Mouse (Mus musculus) forebrain, embryonic 13.5 days (tissue): ENCODE measurements around the gene Flna. TPM values are rescaled to one million over a fixed set of nuclear protein-coding genes. Genes with fewer than 3 reads are reported as not detected.

Experiments used
- ATAC-seq: fragments of 200-750 bp; cut with Nextera tagmentation; 2 replicates; pipeline ENCODE4 v1.8.0; 2017
- H3K27ac ChIP-seq: fragments of 300-500 bp; sonication (generic); 2 replicates; pipeline ENCODE4 v1.5.1; 2015; ENCODE audit warnings: inconsistent platforms, mild to moderate bottlenecking, moderate library complexity
- H3K27me3 ChIP-seq: fragments of 300-500 bp; sonication (generic); 2 replicates; pipeline ENCODE4 v1.6.1; 2015; ENCODE audit warnings: mild to moderate bottlenecking, inconsistent platforms
- H3K36me3 ChIP-seq: fragments of 300-500 bp; sonication (generic); 2 replicates; pipeline ENCODE4 v1.6.1; 2015; ENCODE audit warnings: mild to moderate bottlenecking, inconsistent platforms; ENCODE audit not compliant: poor library complexity, severe bottlenecking
- H3K4me1 ChIP-seq: fragments of 300-500 bp; sonication (generic); 2 replicates; pipeline ENCODE4 v1.6.1; 2015; ENCODE audit warnings: inconsistent platforms
- H3K4me2 ChIP-seq: fragments of 300-500 bp; sonication (generic); 2 replicates; pipeline ENCODE4 v1.6.1; 2015; ENCODE audit warnings: inconsistent platforms, mild to moderate bottlenecking, moderate library complexity
- H3K4me3 ChIP-seq: fragments of 300-500 bp; sonication (generic); 2 replicates; pipeline ENCODE4 v1.5.1; 2015; ENCODE audit warnings: mild to moderate bottlenecking, inconsistent platforms
- H3K9ac ChIP-seq: fragments of 300-500 bp; sonication (generic); 2 replicates; pipeline ENCODE4 v1.6.1; 2015; ENCODE audit warnings: mild to moderate bottlenecking, inconsistent platforms
- H3K9me3 ChIP-seq: fragments of 300-500 bp; sonication (generic); replicated peaks from 2 replicates; pipeline ENCODE4 v1.6.1; 2016; ENCODE audit warnings: inconsistent platforms
- WGBS: fragments of 180-500 bp; shearing (Covaris S2); methylation state at CpG from one replicate; pipeline ENCODE4 v1.1.7; 2015; 5-methylcytosine and 5-hydroxymethylcytosine counted together
- polyA plus RNA-seq: library from polyadenylated mRNA; unstranded; fragments of >200 nt; fragmentation: Nextera tagmentation; extraction: Ambion mirVana; gene quantifications from 2 replicates; pipeline ENCODE4 v1.2.1, GENCODE M21; 2015

Gene Flna
- polyA plus RNA-seq, 1 experiment from 2014 or later = 102 TPM

DNA sequence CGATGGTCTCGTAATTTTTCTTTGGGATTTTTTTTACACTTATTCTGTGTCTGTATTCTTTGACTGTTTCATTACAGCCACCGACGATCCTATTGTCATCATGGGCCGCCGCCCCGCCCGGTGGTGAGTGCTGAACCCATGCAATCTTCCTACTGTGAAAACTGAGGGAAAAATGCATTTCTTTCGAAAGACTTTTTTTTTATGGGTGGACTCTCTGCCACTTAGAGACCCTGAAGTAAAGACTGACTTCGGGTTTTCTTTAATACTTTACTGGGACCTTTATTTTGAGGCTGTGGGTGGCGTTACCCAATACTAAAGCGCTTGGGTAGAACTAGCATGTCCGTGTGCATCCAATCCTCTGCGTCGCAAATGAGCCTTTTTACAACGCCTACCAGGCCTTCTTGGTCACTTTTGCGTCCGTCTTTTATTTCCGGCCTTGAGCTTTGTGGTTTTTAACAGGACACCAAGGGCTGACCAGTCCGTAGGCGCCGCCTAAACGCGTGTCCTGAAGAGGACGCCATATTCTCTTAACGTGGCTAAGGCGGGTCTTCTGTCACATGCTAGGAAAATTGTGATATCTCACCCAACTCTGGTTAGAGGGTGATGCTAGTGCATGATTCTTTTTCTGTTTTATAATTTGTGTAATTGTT is 21.4 kb upstream of the Flna start:
- peak overlapping the region; percentile 59 for H3K4me3 ChIP-seq
- H3K9me3 ChIP-seq = no peaks in the 10 kb centered on the region
- no peak overlapping the region; the same call in 1 of the 2 replicates for H3K27ac ChIP-seq
- peaks cover 11% of the 10 kb centered on the region; the same call in 1 of the 2 replicates for H3K4me1 ChIP-seq
- peaks cover 12% of the 10 kb centered on the region; the same call in 1 of the 2 replicates for H3K36me3 ChIP-seq
- 16% methylated on average over 27 of the region's 27 CpGs for WGBS
- peak overlapping the region; percentile 66 for H3K4me2 ChIP-seq
- H3K9ac ChIP-seq = peak overlapping the region; percentile 81
- no peaks in the 10 kb centered on the region for H3K27me3 ChIP-seq
- no peak for ATAC-seq

DNA sequence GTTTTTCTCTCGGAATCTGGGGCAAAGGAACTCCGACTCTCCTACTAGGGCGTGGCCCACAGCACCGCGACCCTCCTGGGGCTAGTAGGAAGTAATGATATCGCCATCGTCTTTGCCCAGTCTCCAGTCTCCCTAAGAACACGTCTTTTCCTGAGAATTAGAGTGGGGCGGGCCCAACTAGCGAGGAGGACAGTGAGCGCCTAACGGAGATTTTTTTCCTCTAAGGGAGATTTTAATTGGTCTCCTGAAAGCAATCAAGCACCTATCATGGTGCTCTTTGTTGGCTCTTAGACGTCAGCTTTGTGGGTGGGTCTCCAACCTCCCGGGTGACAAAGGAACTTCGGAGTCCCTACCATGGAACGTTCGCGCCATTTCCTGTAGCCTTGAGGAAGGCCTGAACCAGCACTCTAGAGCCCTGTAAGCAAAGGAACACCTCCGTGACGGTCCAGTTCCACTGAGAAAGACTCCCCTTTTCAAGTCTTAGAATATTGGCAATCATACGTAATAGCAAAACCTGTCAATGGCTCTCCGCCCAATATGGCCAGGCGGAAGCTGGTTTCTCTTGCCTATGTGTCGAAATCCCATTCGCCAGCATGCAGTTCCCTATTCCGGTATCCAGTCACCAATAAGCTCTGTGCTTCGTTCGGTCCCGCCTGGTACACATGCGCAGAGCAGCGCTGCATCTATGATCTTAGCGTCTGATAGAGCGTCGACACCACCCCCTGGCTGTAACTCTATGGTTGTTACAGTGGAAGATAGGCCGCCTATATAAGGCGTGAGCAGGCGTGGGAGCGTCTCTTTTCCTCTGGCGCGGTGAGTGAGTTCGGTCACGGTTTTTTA is 20.7 kb upstream of the Flna start, which contains the start of gene Rpl10:
Gene Rpl10 (plus strand): TSS at position 751 of the 840 bp plus-strand sequence.
- Histone ChIP-seq H3K9ac (peak within 1 kb of the TSS; percentile 81), H3K4me3 (peak within 1 kb of the TSS; percentile 59), H3K9me3 (no peaks in the 10 kb centered on the region), H3K27ac (peak within 1 kb of the TSS; percentile 96), H3K27me3 (no peaks in the 10 kb centered on the region), H3K4me2 (peak within 1 kb of the TSS; percentile 66), H3K4me1 (peaks cover 11% of the 10 kb centered on the region; the same call in 1 of the 2 replicates), H3K36me3 (peaks cover 12% of the 10 kb centered on the region; the same call in 1 of the 2 replicates)
- 17% methylated on average over 42 of the region's 42 CpGs for whole genome bisulfite sequencing
- ATAC-seq = peak; percentile 97

DNA sequence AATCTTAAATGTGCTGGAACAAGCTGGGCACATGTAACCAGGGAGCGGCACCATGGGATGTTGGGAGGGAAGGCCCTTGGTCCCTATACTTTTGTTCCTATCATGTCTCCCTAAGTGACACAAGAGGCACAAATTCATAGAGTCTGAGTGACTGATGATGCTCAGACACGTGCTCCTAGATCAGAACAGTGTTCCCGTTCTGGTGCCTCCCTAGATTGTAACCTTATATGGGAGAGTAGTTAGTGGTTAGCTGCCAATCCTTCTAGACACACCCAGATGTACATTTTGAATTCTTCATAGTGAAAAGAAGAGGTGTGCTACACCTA is 20.1 kb upstream of the Flna start:
- H3K4me1 ChIP-seq = peaks cover 11% of the 10 kb centered on the region; the same call in 1 of the 2 replicates
- H3K36me3 ChIP-seq = peaks cover 12% of the 10 kb centered on the region; the same call in 1 of the 2 replicates
- 37% methylated on average over 3 of the region's 3 CpGs for WGBS
- no peaks in the 10 kb centered on the region for H3K9me3 ChIP-seq
- ATAC-seq = peak; percentile 26
- H3K9ac ChIP-seq = peak overlapping the region; percentile 64
- peak overlapping the region; percentile 58 for H3K4me2 ChIP-seq
- H3K4me3 ChIP-seq = peak overlapping the region; percentile 59
- H3K27ac ChIP-seq = peak overlapping the region; percentile 96
- H3K27me3 ChIP-seq = no peaks in the 10 kb centered on the region

DNA sequence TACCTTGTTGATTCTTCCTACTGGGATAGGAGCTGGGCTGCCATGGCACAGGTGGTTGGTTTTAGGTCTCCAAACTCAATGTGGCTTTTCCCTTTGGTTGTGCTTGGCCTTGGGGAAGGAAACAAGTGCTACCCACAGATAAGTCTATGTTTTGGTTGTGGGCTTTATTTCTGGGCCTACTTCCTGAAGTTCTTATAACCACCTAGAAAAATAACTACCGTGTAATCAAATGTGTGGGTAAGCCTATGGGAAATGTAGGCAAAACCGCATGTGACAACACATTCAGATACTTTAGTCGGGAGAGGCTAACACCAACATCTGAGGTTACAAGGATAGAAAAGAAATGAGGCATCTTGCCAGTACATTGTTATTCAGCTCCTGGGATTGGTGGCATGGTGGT is 8.1 kb upstream of the Flna start:
- peaks cover 7% of the 10 kb centered on the region; the same call in 1 of the 2 replicates for H3K36me3 ChIP-seq
- 93% methylated on average over 3 of the region's 3 CpGs for WGBS
- no peaks in the 10 kb centered on the region for H3K9me3 ChIP-seq
- no peak for ATAC-seq
- H3K4me1 ChIP-seq = peaks cover 7% of the 10 kb centered on the region
- no peak overlapping the region for H3K9ac ChIP-seq
- no peak overlapping the region for H3K27ac ChIP-seq
- no peak overlapping the region for H3K4me3 ChIP-seq
- no peaks in the 10 kb centered on the region for H3K27me3 ChIP-seq
- no peak overlapping the region for H3K4me2 ChIP-seq

DNA sequence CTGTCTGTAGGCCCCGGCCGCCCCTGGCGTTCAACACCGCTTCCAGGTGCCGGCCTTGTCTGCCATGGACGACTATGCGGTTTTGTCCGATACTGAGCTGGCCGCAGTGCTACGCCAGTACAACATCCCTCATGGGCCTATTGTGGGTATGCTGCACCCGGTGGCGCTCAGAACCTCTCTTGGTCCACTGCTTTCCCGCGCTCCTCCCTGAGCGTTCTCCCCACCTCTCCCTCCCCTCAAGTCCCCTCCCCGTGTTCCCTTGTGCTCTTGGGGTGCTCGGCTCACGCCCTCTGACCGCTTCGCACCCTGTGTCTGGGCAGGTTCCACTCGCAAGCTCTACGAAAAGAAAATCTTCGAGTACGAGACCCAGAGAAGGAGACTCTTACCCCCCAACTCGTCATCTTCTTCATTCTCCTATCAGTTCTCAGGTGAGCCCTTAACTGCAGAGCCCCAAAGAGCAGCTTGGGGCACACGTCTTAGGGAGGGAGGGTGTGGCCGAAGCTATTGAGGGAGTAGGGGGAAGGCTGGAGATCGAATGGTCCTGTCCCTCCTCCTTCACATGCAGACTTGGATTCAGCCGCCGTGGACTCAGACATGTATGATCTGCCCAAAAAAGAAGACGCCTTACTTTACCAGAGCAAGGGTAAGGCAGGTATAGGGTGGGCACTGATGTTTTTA is 5.4 kb upstream of the Flna start:
- H3K27me3 ChIP-seq = no peaks in the 10 kb centered on the region
- H3K9me3 ChIP-seq = no peaks in the 10 kb centered on the region
- peaks cover 7% of the 10 kb centered on the region; the same call in 1 of the 2 replicates for H3K36me3 ChIP-seq
- peaks cover 7% of the 10 kb centered on the region for H3K4me1 ChIP-seq
- H3K27ac ChIP-seq = peak overlapping the region; percentile 88
- peak overlapping the region; percentile 56 for H3K4me3 ChIP-seq
- peak; percentile 67 for ATAC-seq
- peak overlapping the region; percentile 67 for H3K4me2 ChIP-seq
- peak overlapping the region; percentile 74 for H3K9ac ChIP-seq
- WGBS = 15% methylated on average over 24 of the region's 31 CpGs

DNA sequence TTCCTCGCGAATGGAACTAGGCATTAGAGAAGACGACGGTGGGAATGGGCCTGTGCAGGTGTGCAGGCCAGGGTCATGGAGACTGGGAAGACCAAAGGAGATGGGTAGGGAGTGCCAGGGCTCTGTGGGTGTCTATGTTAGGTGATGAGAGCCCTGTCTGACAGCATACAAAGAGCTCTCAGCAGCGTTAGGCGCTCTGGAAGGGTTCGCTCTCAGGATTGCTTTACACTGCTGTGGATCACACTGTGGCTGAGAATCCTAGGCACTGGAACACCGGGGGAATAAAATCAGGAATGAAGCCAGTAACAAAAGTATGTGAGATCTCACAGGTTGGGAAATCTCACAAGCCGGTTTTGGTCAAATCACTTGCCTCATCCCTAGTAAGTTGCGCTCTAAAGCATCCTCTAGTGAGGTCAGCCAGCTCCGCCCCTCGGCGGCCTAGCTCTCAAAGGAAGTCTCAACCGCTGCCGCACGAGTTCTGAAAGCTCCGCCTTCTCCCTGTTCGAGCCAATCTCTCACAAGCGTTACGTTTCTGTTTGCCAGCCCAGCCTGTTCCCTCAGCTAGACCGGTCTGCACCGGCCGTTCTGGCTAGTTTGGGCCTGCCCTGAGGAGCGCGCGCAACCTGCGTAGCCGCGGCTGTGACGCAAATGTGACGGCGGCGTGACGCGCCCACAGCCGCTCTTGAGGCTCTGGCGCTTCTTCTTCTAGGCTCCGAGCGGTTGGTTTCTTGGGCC is 4.7 kb upstream of the Flna start, which contains the start of gene Emd:
Gene Emd (plus strand): TSS at position 535 of the 735 bp plus-strand sequence.
- Histone ChIP-seq H3K27me3 (no peaks in the 10 kb centered on the region), H3K4me3 (peak within 1 kb of the TSS; percentile 56), H3K4me1 (peaks cover 8% of the 10 kb centered on the region), H3K4me2 (peak within 1 kb of the TSS; percentile 67), H3K36me3 (peaks cover 7% of the 10 kb centered on the region; the same call in 1 of the 2 replicates), H3K9ac (peak within 1 kb of the TSS; percentile 74), H3K9me3 (no peaks in the 10 kb centered on the region), H3K27ac (peak within 1 kb of the TSS; percentile 88)
- 27% methylated on average over 39 of the region's 39 CpGs for WGBS
- ATAC-seq = peak; percentile 97

DNA sequence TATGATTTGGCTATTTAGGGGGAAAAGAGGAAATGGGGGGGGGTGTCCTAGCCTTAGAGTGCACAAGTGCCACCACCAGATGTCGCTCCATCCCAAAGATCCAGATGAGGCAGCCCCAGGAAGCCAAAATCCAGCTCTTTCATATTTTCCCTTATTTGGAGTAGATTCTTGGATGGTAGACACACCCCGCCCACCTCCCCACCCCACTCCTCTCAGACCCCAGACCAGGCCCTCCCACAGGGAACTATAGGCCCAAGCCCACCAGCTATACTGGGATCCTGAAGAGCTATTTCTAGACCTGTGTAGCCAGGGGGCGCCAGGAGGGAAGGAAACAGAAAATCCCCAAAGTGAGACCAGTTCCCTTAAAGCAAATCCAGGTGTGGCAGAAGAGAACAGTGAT is 969 bp downstream of the Flna start:
- H3K27me3 ChIP-seq = no peaks in the 10 kb centered on the region
- H3K27ac ChIP-seq = no peak overlapping the region
- no peak overlapping the region for H3K4me3 ChIP-seq
- peaks cover 14% of the 10 kb centered on the region for H3K4me1 ChIP-seq
- 15% methylated on average over 3 of the region's 3 CpGs for WGBS
- no peak for ATAC-seq
- H3K9me3 ChIP-seq = no peaks in the 10 kb centered on the region
- H3K9ac ChIP-seq = no peak overlapping the region
- H3K36me3 ChIP-seq = no peaks in the 10 kb centered on the region
- peak overlapping the region; percentile 64 for H3K4me2 ChIP-seq

DNA sequence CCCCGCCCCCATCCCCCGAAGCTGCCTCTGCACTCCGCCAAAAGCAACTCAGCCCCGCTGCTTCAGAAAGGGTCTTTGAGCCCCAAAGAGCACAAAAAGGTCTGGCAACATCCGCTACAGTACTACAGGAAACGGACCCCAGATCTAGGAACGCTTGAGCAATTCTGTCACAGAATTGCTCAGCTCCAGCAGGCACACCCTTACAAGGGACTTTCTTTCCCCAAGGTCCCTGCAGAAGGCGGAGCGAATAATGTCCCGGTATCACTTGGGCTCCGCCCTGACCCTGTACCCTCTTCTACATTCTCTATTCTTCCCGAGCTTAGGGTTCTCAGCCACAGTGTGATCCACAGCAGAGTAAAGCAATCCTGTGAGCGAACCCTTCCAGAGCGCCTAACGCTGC is 2.9 kb downstream of the Flna start:
- Histone ChIP-seq H3K4me2 (peak overlapping the region; percentile 69), H3K27me3 (no peaks in the 10 kb centered on the region), H3K4me3 (peak overlapping the region; percentile 58), H3K9me3 (no peaks in the 10 kb centered on the region), H3K4me1 (peaks cover 19% of the 10 kb centered on the region), H3K36me3 (peaks cover 14% of the 10 kb centered on the region), H3K27ac (peak overlapping the region; percentile 68; the same call in 1 of the 2 replicates), H3K9ac (peak overlapping the region; percentile 59)
- WGBS = 20% methylated on average over 14 of the region's 15 CpGs
- peak; percentile 13 for ATAC-seq

DNA sequence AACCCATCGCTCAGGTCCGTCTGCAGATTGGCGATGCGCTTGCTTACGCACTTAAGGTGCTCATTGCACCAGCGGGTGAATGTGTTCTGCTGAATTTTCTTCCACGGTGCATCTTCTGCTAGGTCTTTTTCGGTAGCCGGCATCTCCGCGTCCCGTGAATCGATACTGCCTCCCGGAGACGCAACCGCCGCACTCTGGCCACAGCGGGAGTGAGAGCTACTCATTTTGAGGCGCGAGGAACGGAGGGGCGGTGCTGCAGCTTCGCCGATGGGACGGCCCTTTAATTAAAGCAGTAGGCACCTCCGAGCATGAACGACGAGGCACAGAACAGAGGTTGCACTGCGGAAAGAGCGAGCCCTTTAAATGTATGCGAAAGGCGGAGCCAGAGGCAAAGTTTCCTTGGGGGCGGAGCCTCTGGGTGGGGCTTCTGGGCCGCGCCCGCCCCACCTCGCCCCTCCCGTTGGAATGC is 3.4 kb downstream of the Flna start:
- 24% methylated on average over 38 of the region's 38 CpGs for WGBS
- peak; percentile 92 for ATAC-seq
- peak overlapping the region; percentile 80 for H3K9ac ChIP-seq

DNA sequence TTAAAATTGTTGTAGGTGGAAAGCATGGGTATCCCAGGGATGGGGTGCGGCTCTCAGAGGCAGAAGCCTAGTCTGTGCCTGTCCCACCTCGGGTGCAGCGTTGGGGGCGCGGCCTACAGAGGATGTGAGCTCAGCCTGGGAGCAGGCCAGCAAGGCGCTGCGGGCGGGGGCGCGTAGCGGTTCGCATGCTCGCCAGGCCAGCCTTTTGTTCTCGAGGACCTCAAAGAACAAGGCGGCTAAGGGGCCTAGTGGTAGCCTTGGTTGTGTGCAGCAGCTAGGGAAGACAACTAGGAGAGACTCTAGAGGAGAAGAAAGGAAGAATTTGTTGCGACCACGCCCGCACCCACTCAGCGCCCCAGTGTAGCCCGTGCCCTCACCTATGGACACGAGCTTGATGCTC is 3.9 kb downstream of the Flna start:
- Histone ChIP-seq H3K36me3 (peaks cover 24% of the 10 kb centered on the region), H3K4me2 (peak overlapping the region; percentile 69), H3K4me3 (peak overlapping the region; percentile 58), H3K9me3 (no peaks in the 10 kb centered on the region), H3K4me1 (peaks cover 19% of the 10 kb centered on the region), H3K9ac (peak overlapping the region; percentile 80), H3K27me3 (no peaks in the 10 kb centered on the region), H3K27ac (peak overlapping the region; percentile 91)
- 21% methylated on average over 15 of the region's 21 CpGs for WGBS
- ATAC-seq = peak; percentile 52

More for the DNA sequence above, 3.4 kb downstream of the Flna start:
- Histone ChIP-seq H3K27ac (peak overlapping the region; percentile 91), H3K27me3 (no peaks in the 10 kb centered on the region), H3K36me3 (peaks cover 18% of the 10 kb centered on the region), H3K4me2 (peak overlapping the region; percentile 69), H3K4me1 (peaks cover 19% of the 10 kb centered on the region), H3K9me3 (no peaks in the 10 kb centered on the region), H3K4me3 (peak overlapping the region; percentile 58)

DNA sequence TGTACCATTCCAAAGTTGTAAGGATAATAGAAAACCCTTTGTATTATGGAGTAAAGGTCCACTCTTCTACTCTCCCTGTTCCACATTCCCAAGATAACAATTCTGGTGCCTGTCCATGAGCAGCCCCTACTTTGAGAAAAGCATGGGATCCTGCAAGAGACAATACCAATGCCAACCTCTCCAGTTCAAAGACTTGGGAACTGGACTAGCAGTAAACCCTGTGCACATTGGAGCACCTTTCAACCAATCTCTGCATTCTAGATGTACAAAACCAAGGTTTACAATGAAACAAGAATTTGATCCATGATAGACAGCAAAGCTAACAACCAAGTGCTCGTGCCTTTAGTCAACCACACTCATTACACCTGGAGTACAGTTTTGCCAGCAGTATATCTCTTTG is 4.5 kb downstream of the Flna start:
- no peak for ATAC-seq
- H3K9ac ChIP-seq = peak overlapping the region; percentile 80
- peak overlapping the region; percentile 58 for H3K4me3 ChIP-seq
- no peaks in the 10 kb centered on the region for H3K27me3 ChIP-seq
- WGBS = 36% methylated on average over 1 of the region's 1 CpGs
- no peaks in the 10 kb centered on the region for H3K9me3 ChIP-seq
- H3K4me1 ChIP-seq = peaks cover 19% of the 10 kb centered on the region
- H3K4me2 ChIP-seq = peak overlapping the region; percentile 69
- H3K27ac ChIP-seq = peak overlapping the region; percentile 91
- H3K36me3 ChIP-seq = peaks cover 30% of the 10 kb centered on the region
